Mouse (Mus musculus) Patski (cell line): ENCODE measurements at regions not wholly inside any gene's neighbourhood (a gene's known extent, or its start where the extent isn't known, plus 50 kb on each side); places are given as distances from the start of the nearest gene placed in this dataset.
A peak's percentile ranks its signal among the peaks of the same experiment; 100 is the strongest.

Experiments used
- ATAC-seq: fragments of 100-300 bp; one replicate; pipeline ENCODE4 v1.8.0; 2021
- CTCF ChIA-PET: fragments of 350-600 bp; sonication (Branson Sonifier 250); formaldehyde crosslinking; loops from one replicate; lab custom pipeline; 2022; ENCODE audit warnings: inconsistent platforms; lab: Charles Lee
- POLR2A ChIA-PET: fragments of 350-600 bp; sonication (Branson Sonifier 250); formaldehyde crosslinking; loops from one replicate; lab custom pipeline; 2022; ENCODE audit warnings: antibody characterized with exemption, inconsistent platforms; lab: Charles Lee
- DNase-seq: peaks from one replicate; pipeline ENCODE4 v3.0.0-alpha.2; 2011; ENCODE audit warnings: low read depth, low spot score
- H3K27me3 ChIP-seq: fragments of 371-371 bp; one replicate; pipeline ENCODE4 v1.5.1; 2021
- CTCF ChIP-seq: fragments of 100-300 bp; IDR thresholded peaks from one replicate; pipeline ENCODE4 v1.5.1; 2021
- in situ Hi-C: fragments of 300-500 bp; cut with MboI; formaldehyde crosslinking; loops from 3 replicates; pipeline ENCODE4 v1.11.1; 2018; ENCODE audit warnings: low pct_unique_long_range_greater_than_20kb, mixed read lengths

GRCm38 (mm10) chr8:8102010-8102727 is 558.9 kb downstream of the Efnb2 start:
- no peaks in the 10 kb centered on the region for H3K27me3 ChIP-seq
- ATAC-seq (no peak), DNase-seq (no peak)
- CTCF ChIA-PET, result no interaction called here
- no peak for TF ChIP-seq CTCF
- in situ Hi-C loops, result no loop called here
- POLR2A ChIA-PET, result no interaction called here

GRCm38 (mm10) chr8:8092551-8092950 is 568.5 kb downstream of the Efnb2 start:
- in situ Hi-C loops, result no loop called here
- ChIA-PET CTCF (interaction anchor here (1.8 kb wide), 1 partner anchor 9 kb away, joined by 6 read pairs; no protein-coding TSS in a partner anchor), POLR2A (no interaction called here)
- H3K27me3 ChIP-seq, result no peaks in the 10 kb centered on the region
- no peak for TF ChIP-seq CTCF
- no peak for DNase-seq
- ATAC-seq, result no peak

- in situ Hi-C loops, result no loop called here
- no peak for TF ChIP-seq CTCF
- DNase-seq (no peak), ATAC-seq (no peak)
- no peaks in the 10 kb centered on the region for H3K27me3 ChIP-seq
- ChIA-PET POLR2A (no interaction called here), CTCF (interaction anchor here (1.7 kb wide), 1 partner anchor 8 kb away, joined by 6 read pairs; no protein-coding TSS in a partner anchor)
These were observed 576.4 kb downstream of the Efnb2 start for GRCm38 (mm10) chr8:8084652-8085051.

- in situ Hi-C loops, result no loop called here
- POLR2A ChIA-PET, result interaction anchor here (0.7 kb wide), 1 partner anchor 10 kb away, joined by 3 read pairs; no protein-coding TSS in a partner anchor
These were observed 597.0 kb downstream of the Efnb2 start for GRCm38 (mm10) chr8:8064074-8064473.

GRCm38 (mm10) chr8:8054224-8054916 is 606.7 kb downstream of the Efnb2 start:
- ATAC-seq, result no peak
- no peaks in the 10 kb centered on the region for H3K27me3 ChIP-seq
- no peak for TF ChIP-seq CTCF
- POLR2A ChIA-PET, result interaction anchor here (1.0 to 1.1 kb wide), 2 partner anchors 9 to 316 kb away, joined by 3 read pairs; no protein-coding TSS in a partner anchor
- CTCF ChIA-PET, result no interaction called here
- DNase-seq, result no peak
- in situ Hi-C loops, result loop anchor here (10.0 kb wide), 1 partner anchor 600 kb away; no protein-coding TSS in a partner anchor

More at GRCm38 (mm10) chr8:8064074-8064473, 597.0 kb downstream of the Efnb2 start:
- CTCF ChIA-PET, result no interaction called here
- ATAC-seq (no peak), DNase-seq (no peak)
- no peak for TF ChIP-seq CTCF
- H3K27me3 ChIP-seq, result no peaks in the 10 kb centered on the region

- CTCF ChIA-PET, result interaction anchor here (0.9 to 1.7 kb wide), 3 partner anchors 9 to 18 kb away, joined by 3 to 6 read pairs (median 3); no protein-coding TSS in a partner anchor
- no peak for DNase-seq
- POLR2A ChIA-PET, result interaction anchor here (0.6 kb wide), 2 partner anchors 223 to 416 kb away, joined by 3 read pairs; no protein-coding TSS in a partner anchor
- TF ChIP-seq CTCF, result no peak
- no peaks in the 10 kb centered on the region for H3K27me3 ChIP-seq
- in situ Hi-C loops, result loop anchor here (10.0 kb wide), 1 partner anchor 604 kb away; no protein-coding TSS in a partner anchor
- peak; percentile 87 for ATAC-seq
These were observed 609.9 kb downstream of the Efnb2 start for GRCm38 (mm10) chr8:8051186-8051585.

- TF ChIP-seq CTCF, result no peak
- ChIA-PET CTCF (interaction anchor here (0.9 to 1.7 kb wide), 3 partner anchors 9 to 18 kb away, joined by 3 to 6 read pairs (median 3); no protein-coding TSS in a partner anchor), POLR2A (interaction anchor here (0.6 kb wide), 1 partner anchor 416 kb away, joined by 3 read pairs; no protein-coding TSS in a partner anchor)
- in situ Hi-C loops, result loop anchor here (10.0 kb wide), 1 partner anchor 604 kb away; no protein-coding TSS in a partner anchor
- DNase-seq, result no peak
- no peaks in the 10 kb centered on the region for H3K27me3 ChIP-seq
- no peak for ATAC-seq
These were observed 610.3 kb downstream of the Efnb2 start for GRCm38 (mm10) chr8:8050778-8051177.

- ATAC-seq (no peak), DNase-seq (no peak)
- in situ Hi-C loops, result no loop called here
- POLR2A ChIA-PET, result no interaction called here
- CTCF ChIA-PET, result interaction anchor here (1.9 kb wide), 1 partner anchor 11 kb away, joined by 4 read pairs; no protein-coding TSS in a partner anchor
- H3K27me3 ChIP-seq, result no peaks in the 10 kb centered on the region
- no peak for TF ChIP-seq CTCF
These were observed 616.1 kb downstream of the Efnb2 start for GRCm38 (mm10) chr8:8044926-8045325.

GRCm38 (mm10) chr8:8044296-8044695 is 616.7 kb downstream of the Efnb2 start:
- DNase-seq, result no peak
- POLR2A ChIA-PET, result no interaction called here
- ATAC-seq, result no peak
- H3K27me3 ChIP-seq, result no peaks in the 10 kb centered on the region
- TF ChIP-seq CTCF, result no peak
- CTCF ChIA-PET, result interaction anchor here (0.9 to 1.9 kb wide), 2 partner anchors 11 to 54 kb away, joined by 3 to 4 read pairs; no protein-coding TSS in a partner anchor
- in situ Hi-C loops, result no loop called here

- POLR2A ChIA-PET, result no interaction called here
- ATAC-seq, result no peak
These were observed 623.1 kb downstream of the Efnb2 start for GRCm38 (mm10) chr8:8037929-8038328.

More at GRCm38 (mm10) chr8:8037929-8038328, 623.1 kb downstream of the Efnb2 start:
- CTCF ChIA-PET, result interaction anchor here (1.4 kb wide), 1 partner anchor 13 kb away, joined by 3 read pairs; no protein-coding TSS in a partner anchor
- no peak for TF ChIP-seq CTCF
- no peak for DNase-seq
- in situ Hi-C loops, result no loop called here
- H3K27me3 ChIP-seq, result no peaks in the 10 kb centered on the region
